Mouse (Mus musculus): ENCODE data around the gene Olfr150. TPM values are rescaled to one million over a fixed set of nuclear protein-coding genes. Genes with fewer than 3 reads are reported as not detected.
"Not testable (repeated sequence)": the region's sequence is repeated elsewhere in the genome, so short reads cannot be mapped to it uniquely, and the experiment has no call there.

The Olfr150 gene
- polyA plus RNA-seq (2016; fragmentation: Nextera tagmentation; extraction: Ambion mirVana): not detected in 2 replicates

- Histone ChIP-seq H3K27ac (no peak within 1 kb of the TSS), H3K9ac (replicated peaks) (no peak within 1 kb of the TSS), H3K36me3 (no peaks in the 10 kb centered on the region), H3K4me3 (replicated peaks) (no peak within 1 kb of the TSS), H3K27me3 (no peaks in the 10 kb centered on the region), H3K9me3 (no peaks in the 10 kb centered on the region), H3K4me1 (replicated peaks) (no peaks in the 10 kb centered on the region), H3K4me2 (no peak within 1 kb of the TSS)
- no peak for ATAC-seq (ENCODE audit: insufficient number of reproducible peaks, insufficient read depth, low FRiP score, low TSS enrichment, low read depth)
Observed at GRCm38 (mm10) chr9:39730678-39731077, at the start of gene Olfr150. TSS of gene Olfr150 (plus strand) at chr9:39730978.

DNA sequence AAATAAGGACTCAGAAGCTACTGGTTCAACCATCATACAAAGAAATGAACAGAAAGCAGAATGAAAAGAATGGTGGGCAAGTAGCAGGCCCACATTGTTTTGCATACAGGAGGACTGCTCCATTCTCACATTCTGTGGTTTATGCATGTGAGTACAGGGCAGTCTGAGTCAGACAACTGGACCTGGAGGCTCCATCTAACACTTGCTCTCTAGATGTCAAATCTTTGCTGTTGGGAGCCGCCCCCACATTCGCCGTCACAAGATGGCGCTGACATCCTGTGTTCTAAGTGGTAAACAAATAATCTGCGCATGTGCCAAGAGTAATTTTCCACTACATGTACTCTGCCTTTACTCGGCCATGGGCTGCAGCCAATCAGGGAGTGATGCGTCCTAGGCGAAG, 29.7 kb upstream of the Olfr150 start:
- H3K4me1 ChIP-seq (replicated peaks); H3K36me3 ChIP-seq; H3K9me3 ChIP-seq; H3K27ac ChIP-seq; H3K9ac ChIP-seq (replicated peaks); H3K4me2 ChIP-seq; H3K4me3 ChIP-seq (replicated peaks); H3K27me3 ChIP-seq; ATAC-seq (ENCODE audit: insufficient number of reproducible peaks, insufficient read depth, low FRiP score, low TSS enrichment, low read depth): not testable (repeated sequence)
- 83% methylated on average over 8 of the region's 8 CpGs for WGBS

GRCm38 (mm10) chr9:39707017-39707416, 23.8 kb upstream of the Olfr150 start, which contains the start of gene Olfr149:
TSS of gene Olfr149 (minus strand) at chr9:39707117.
- Histone ChIP-seq H3K27me3 (no peaks in the 10 kb centered on the region), H3K4me1 (replicated peaks) (no peaks in the 10 kb centered on the region), H3K27ac (no peak within 1 kb of the TSS), H3K36me3 (no peaks in the 10 kb centered on the region), H3K9me3 (no peaks in the 10 kb centered on the region), H3K4me2 (no peak within 1 kb of the TSS), H3K9ac (replicated peaks) (no peak within 1 kb of the TSS), H3K4me3 (replicated peaks) (no peak within 1 kb of the TSS)
- no peak for ATAC-seq (ENCODE audit: insufficient number of reproducible peaks, insufficient read depth, low FRiP score, low TSS enrichment, low read depth)

DNA sequence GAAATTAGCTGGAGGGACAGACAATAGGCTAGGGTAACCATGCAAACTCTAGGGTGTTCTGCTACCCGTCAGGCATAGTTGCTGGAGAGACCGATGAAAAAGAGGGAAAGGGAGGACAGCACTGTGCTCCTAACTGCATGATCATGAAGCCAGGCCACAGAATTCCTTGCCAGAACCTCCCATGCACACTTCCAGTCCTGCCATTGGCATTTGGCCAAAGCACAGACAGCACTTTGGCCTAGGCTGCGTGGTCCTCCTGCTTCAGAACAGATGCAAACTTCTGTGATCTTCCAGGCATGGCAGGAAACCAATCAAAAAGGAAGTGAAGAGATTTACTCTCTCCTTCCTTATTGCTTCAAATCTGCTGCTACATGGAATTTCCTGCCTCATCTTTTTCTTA, 21.8 kb upstream of the Olfr150 start:
- no peaks in the 10 kb centered on the region for H3K27me3 ChIP-seq
- no peaks in the 10 kb centered on the region for H3K9me3 ChIP-seq
- no peak overlapping the region for H3K27ac ChIP-seq
- WGBS: 66% methylated on average over 3 of the region's 3 CpGs
- H3K9ac ChIP-seq (replicated peaks): no peak overlapping the region
- H3K4me2 ChIP-seq: no peak overlapping the region
- no peak overlapping the region for H3K4me3 ChIP-seq (replicated peaks)
- no peak for ATAC-seq (ENCODE audit: insufficient number of reproducible peaks, insufficient read depth, low FRiP score, low TSS enrichment, low read depth)
- no peaks in the 10 kb centered on the region for H3K36me3 ChIP-seq
- H3K4me1 ChIP-seq (replicated peaks): no peaks in the 10 kb centered on the region

GRCm38 (mm10) chr9:39711053-39711452, 19.7 kb upstream of the Olfr150 start, which contains the start of gene Olfr965:
TSS of gene Olfr965 (plus strand) at chr9:39711353.
- H3K4me2 ChIP-seq: no peak within 1 kb of the TSS
- no peaks in the 10 kb centered on the region for H3K4me1 ChIP-seq (replicated peaks)
- H3K9me3 ChIP-seq: no peaks in the 10 kb centered on the region
- H3K27me3 ChIP-seq: no peaks in the 10 kb centered on the region
- no peak within 1 kb of the TSS for H3K9ac ChIP-seq (replicated peaks)
- no peak within 1 kb of the TSS for H3K27ac ChIP-seq
- H3K36me3 ChIP-seq: no peaks in the 10 kb centered on the region
- ATAC-seq (ENCODE audit: insufficient number of reproducible peaks, insufficient read depth, low FRiP score, low TSS enrichment, low read depth): no peak
- H3K4me3 ChIP-seq (replicated peaks): no peak within 1 kb of the TSS

- Histone ChIP-seq H3K36me3 (no peaks in the 10 kb centered on the region), H3K27ac (no peak overlapping the region), H3K4me3 (replicated peaks) (no peak overlapping the region), H3K27me3 (no peaks in the 10 kb centered on the region), H3K4me2 (no peak overlapping the region), H3K4me1 (replicated peaks) (no peaks in the 10 kb centered on the region), H3K9me3 (no peaks in the 10 kb centered on the region), H3K9ac (replicated peaks) (no peak overlapping the region)
- WGBS: 96% methylated on average over 1 of the region's 1 CpGs
- ATAC-seq (ENCODE audit: insufficient number of reproducible peaks, insufficient read depth, low FRiP score, low TSS enrichment, low read depth): no peak
Observed at GRCm38 (mm10) chr9:39740741-39741140, 10.0 kb downstream of the Olfr150 start.

DNA sequence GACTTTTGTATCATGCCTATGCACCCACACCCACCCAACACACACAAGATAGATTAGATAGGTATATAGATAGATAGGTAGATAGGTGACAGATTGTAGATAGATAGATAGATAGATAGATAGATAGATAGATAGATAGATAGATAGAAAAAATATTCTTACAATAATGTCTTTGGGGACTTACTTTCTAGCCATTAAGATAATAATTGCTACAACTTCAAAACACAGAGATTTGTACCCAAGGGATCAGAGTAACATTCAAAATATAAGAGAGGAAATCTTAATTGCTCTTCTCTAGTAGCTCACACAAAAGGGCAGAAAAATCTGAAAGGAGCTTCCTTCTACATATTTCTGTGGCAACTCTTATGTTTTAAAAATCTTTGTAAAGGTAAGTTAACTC, 15.2 kb downstream of the Olfr150 start, which contains the start of gene Olfr967:
Gene Olfr967, plus strand, starts transcription at position 301 of the 400 bp plus-strand sequence.
- Histone ChIP-seq H3K4me2 (no peak within 1 kb of the TSS), H3K27ac (no peak within 1 kb of the TSS), H3K9ac (replicated peaks) (no peak within 1 kb of the TSS), H3K4me3 (replicated peaks) (no peak within 1 kb of the TSS), H3K4me1 (replicated peaks) (no peaks in the 10 kb centered on the region), H3K27me3 (no peaks in the 10 kb centered on the region), H3K9me3 (no peaks in the 10 kb centered on the region), H3K36me3 (no peaks in the 10 kb centered on the region)
- no peak for ATAC-seq (ENCODE audit: insufficient number of reproducible peaks, insufficient read depth, low FRiP score, low TSS enrichment, low read depth)

DNA sequence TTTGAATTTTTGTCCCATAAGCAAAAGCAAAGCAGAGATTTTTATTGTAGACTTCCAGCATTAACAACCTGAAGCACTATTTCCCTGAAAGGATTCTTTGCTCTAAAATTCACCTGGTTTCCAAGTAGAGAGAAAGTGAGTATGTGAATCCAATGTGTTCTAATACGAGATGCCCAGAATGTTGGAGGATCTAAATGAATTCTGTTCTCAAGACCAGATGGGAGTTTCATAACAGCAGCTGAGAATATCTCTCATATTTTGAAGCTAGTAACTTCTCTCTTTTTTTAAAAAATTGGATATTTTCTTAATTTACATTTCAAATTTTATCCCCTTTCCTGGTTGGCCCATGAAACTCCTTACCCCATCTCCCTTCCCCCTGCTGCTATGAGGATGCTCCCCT, 15.7 kb downstream of the Olfr150 start:
- Histone ChIP-seq H3K27ac (no peak overlapping the region), H3K9ac (replicated peaks) (no peak overlapping the region), H3K9me3 (no peaks in the 10 kb centered on the region), H3K4me1 (replicated peaks) (no peaks in the 10 kb centered on the region), H3K4me2 (no peak overlapping the region), H3K4me3 (replicated peaks) (no peak overlapping the region), H3K27me3 (no peaks in the 10 kb centered on the region), H3K36me3 (no peaks in the 10 kb centered on the region)
- ATAC-seq (ENCODE audit: insufficient number of reproducible peaks, insufficient read depth, low FRiP score, low TSS enrichment, low read depth): no peak
- 84% methylated on average over 1 of the region's 1 CpGs for WGBS

DNA sequence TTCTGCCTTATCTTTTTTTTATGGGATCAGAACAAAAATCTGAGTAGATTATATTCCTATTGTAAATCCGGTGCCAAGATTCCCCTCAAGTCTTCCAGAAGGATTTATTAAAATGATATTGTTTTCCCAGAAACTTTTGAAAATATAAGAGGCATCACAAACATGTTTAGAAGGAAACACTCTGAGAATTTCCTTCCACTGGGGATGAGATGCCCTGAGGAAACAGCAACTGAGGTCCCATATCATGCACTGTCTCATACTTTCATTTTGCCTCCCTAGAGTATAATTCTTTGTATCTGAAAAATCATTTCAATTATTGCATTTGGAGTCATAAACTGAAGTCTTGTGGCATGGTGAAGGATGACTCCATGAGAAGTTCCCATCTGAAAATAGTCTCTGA, 52.4 kb downstream of the Olfr150 start, which contains the start of gene Olfr968:
Gene Olfr968, minus strand, starts transcription at position 101 of the 400 bp plus-strand sequence.
- Histone ChIP-seq H3K9me3 (no peaks in the 10 kb centered on the region), H3K4me2 (no peak within 1 kb of the TSS), H3K4me3 (replicated peaks) (no peak within 1 kb of the TSS), H3K27ac (no peak within 1 kb of the TSS), H3K9ac (replicated peaks) (no peak within 1 kb of the TSS), H3K36me3 (no peaks in the 10 kb centered on the region), H3K4me1 (replicated peaks) (no peaks in the 10 kb centered on the region), H3K27me3 (no peaks in the 10 kb centered on the region)
- ATAC-seq (ENCODE audit: insufficient number of reproducible peaks, insufficient read depth, low FRiP score, low TSS enrichment, low read depth): no peak
- WGBS: 78% methylated on average over 1 of the region's 1 CpGs

Other genes with a start within 250 kb of the Olfr150 start
- not detected in 2 replicates for gene Olfr44, start 237.0 kb upstream of the Olfr150 start, polyA plus RNA-seq (2016; fragmentation: Nextera tagmentation; extraction: Ambion mirVana)
- gene Olfr957, start 215.2 kb upstream of the Olfr150 start, polyA plus RNA-seq (2016; fragmentation: Nextera tagmentation; extraction: Ambion mirVana): not detected in 2 replicates
- gene Olfr958, start 176.9 kb upstream of the Olfr150 start, polyA plus RNA-seq (2016; fragmentation: Nextera tagmentation; extraction: Ambion mirVana): not detected in 2 replicates
- gene Olfr959, start 155.4 kb upstream of the Olfr150 start, polyA plus RNA-seq (2016; fragmentation: Nextera tagmentation; extraction: Ambion mirVana): not detected in 2 replicates
- gene AW551984, start 126.6 kb upstream of the Olfr150 start, polyA plus RNA-seq (2016; fragmentation: Nextera tagmentation; extraction: Ambion mirVana): 29.3 and 29.7 TPM in 2 replicates
- not detected in 2 replicates for gene Olfr148, start 120.3 kb upstream of the Olfr150 start, polyA plus RNA-seq (2016; fragmentation: Nextera tagmentation; extraction: Ambion mirVana)
- not detected in 2 replicates for gene Olfr960, start 109.6 kb upstream of the Olfr150 start, polyA plus RNA-seq (2016; fragmentation: Nextera tagmentation; extraction: Ambion mirVana)
- gene Olfr961, start 85.9 kb upstream of the Olfr150 start, polyA plus RNA-seq (2016; fragmentation: Nextera tagmentation; extraction: Ambion mirVana): not detected in 2 replicates
- gene Olfr963, start 63.8 kb upstream of the Olfr150 start, polyA plus RNA-seq (2016; fragmentation: Nextera tagmentation; extraction: Ambion mirVana): not detected in 2 replicates
- gene Olfr149, start 23.9 kb upstream of the Olfr150 start, polyA plus RNA-seq (2016; fragmentation: Nextera tagmentation; extraction: Ambion mirVana): not detected in 2 replicates
- gene Olfr965, start 19.6 kb upstream of the Olfr150 start, polyA plus RNA-seq (2016; fragmentation: Nextera tagmentation; extraction: Ambion mirVana): not detected in 2 replicates
- gene Olfr967, start 15.3 kb downstream of the Olfr150 start, polyA plus RNA-seq (2016; fragmentation: Nextera tagmentation; extraction: Ambion mirVana): not detected in 2 replicates
- gene Olfr968, start 52.3 kb downstream of the Olfr150 start, polyA plus RNA-seq (2016; fragmentation: Nextera tagmentation; extraction: Ambion mirVana): not detected in 2 replicates
- gene Olfr969, start 60.0 kb downstream of the Olfr150 start, polyA plus RNA-seq (2016; fragmentation: Nextera tagmentation; extraction: Ambion mirVana): not detected in 2 replicates
- gene Olfr970, start 77.9 kb downstream of the Olfr150 start, polyA plus RNA-seq (2016; fragmentation: Nextera tagmentation; extraction: Ambion mirVana): not detected in 2 replicates
- not detected in 2 replicates for gene Olfr971, start 105.9 kb downstream of the Olfr150 start, polyA plus RNA-seq (2016; fragmentation: Nextera tagmentation; extraction: Ambion mirVana)
- gene Olfr972, start 135.4 kb downstream of the Olfr150 start, polyA plus RNA-seq (2016; fragmentation: Nextera tagmentation; extraction: Ambion mirVana): not detected in 2 replicates
- gene Olfr229, start 176.4 kb downstream of the Olfr150 start, polyA plus RNA-seq (2016; fragmentation: Nextera tagmentation; extraction: Ambion mirVana): not detected in 2 replicates
- gene Olfr974, start 206.5 kb downstream of the Olfr150 start, polyA plus RNA-seq (2016; fragmentation: Nextera tagmentation; extraction: Ambion mirVana): not detected in 2 replicates
- not detected in 2 replicates for gene Olfr975, start 221.1 kb downstream of the Olfr150 start, polyA plus RNA-seq (2016; fragmentation: Nextera tagmentation; extraction: Ambion mirVana)
- gene Olfr976, start 230.2 kb downstream of the Olfr150 start, polyA plus RNA-seq (2016; fragmentation: Nextera tagmentation; extraction: Ambion mirVana): not detected in 2 replicates